Mouse (Mus musculus): Measurements from ENCODE around the gene Olfr322. TPM values are rescaled to one million over a fixed set of nuclear protein-coding genes. Genes with fewer than 3 reads are reported as not detected.

Gene Olfr322
- polyA plus RNA-seq, 1 experiment from 2014 or later: not detected

Other genes with a start within 250 kb of the Olfr322 start
- not detected in 2 replicates for gene 1810065E05Rik, start 237.7 kb upstream of the Olfr322 start, polyA plus RNA-seq (2015; fragmentation: Nextera tagmentation; extraction: Ambion mirVana)
- not detected in 2 replicates for gene Gm12253, start 226.2 kb upstream of the Olfr322 start, polyA plus RNA-seq (2015; fragmentation: Nextera tagmentation; extraction: Ambion mirVana)
- not detected in 2 replicates for gene Lypd9, start 205.9 kb upstream of the Olfr322 start, polyA plus RNA-seq (2015; fragmentation: Nextera tagmentation; extraction: Ambion mirVana)
- gene Olfr30, start 196.5 kb upstream of the Olfr322 start, polyA plus RNA-seq (2015; fragmentation: Nextera tagmentation; extraction: Ambion mirVana): not detected in 2 replicates
- not detected in 2 replicates for gene Olfr332, start 166.2 kb upstream of the Olfr322 start, polyA plus RNA-seq (2015; fragmentation: Nextera tagmentation; extraction: Ambion mirVana)
- not detected in 2 replicates for gene Olfr331, start 156.2 kb upstream of the Olfr322 start, polyA plus RNA-seq (2015; fragmentation: Nextera tagmentation; extraction: Ambion mirVana)
- not detected in 2 replicates for gene Olfr330, start 123.9 kb upstream of the Olfr322 start, polyA plus RNA-seq (2015; fragmentation: Nextera tagmentation; extraction: Ambion mirVana)
- not detected in 2 replicates for gene Olfr329-ps, start 112.4 kb upstream of the Olfr322 start, polyA plus RNA-seq (2015; fragmentation: Nextera tagmentation; extraction: Ambion mirVana)
- gene Olfr328, start 103.1 kb upstream of the Olfr322 start, polyA plus RNA-seq (2015; fragmentation: Nextera tagmentation; extraction: Ambion mirVana): 0.08 TPM in 1 of 2 replicates, not detected in the other
- not detected in 2 replicates for gene Olfr224, start 88.2 kb upstream of the Olfr322 start, polyA plus RNA-seq (2015; fragmentation: Nextera tagmentation; extraction: Ambion mirVana)
- not detected in 2 replicates for gene Olfr325, start 81.1 kb upstream of the Olfr322 start, polyA plus RNA-seq (2015; fragmentation: Nextera tagmentation; extraction: Ambion mirVana)
- gene Olfr324, start 63.7 kb upstream of the Olfr322 start, polyA plus RNA-seq (2015; fragmentation: Nextera tagmentation; extraction: Ambion mirVana): not detected in 2 replicates
- gene 2210407C18Rik, start 42.7 kb upstream of the Olfr322 start, polyA plus RNA-seq (2015; fragmentation: Nextera tagmentation; extraction: Ambion mirVana): not detected in 2 replicates
- gene Olfr323, start 28.3 kb upstream of the Olfr322 start, polyA plus RNA-seq (2015; fragmentation: Nextera tagmentation; extraction: Ambion mirVana): not detected in 2 replicates
- 0.09 and 0.11 TPM in 2 replicates for gene Trim58, start 18.3 kb upstream of the Olfr322 start, polyA plus RNA-seq (2015; fragmentation: Nextera tagmentation; extraction: Ambion mirVana)
- not detected in 2 replicates for gene Olfr320, start 22.3 kb downstream of the Olfr322 start, polyA plus RNA-seq (2015; fragmentation: Nextera tagmentation; extraction: Ambion mirVana)
- gene Olfr319, start 40.4 kb downstream of the Olfr322 start, polyA plus RNA-seq (2015; fragmentation: Nextera tagmentation; extraction: Ambion mirVana): not detected in 2 replicates
- not detected in 2 replicates for gene Olfr318, start 65.2 kb downstream of the Olfr322 start, polyA plus RNA-seq (2015; fragmentation: Nextera tagmentation; extraction: Ambion mirVana)
- gene Olfr317, start 80.4 kb downstream of the Olfr322 start, polyA plus RNA-seq (2015; fragmentation: Nextera tagmentation; extraction: Ambion mirVana): not detected in 2 replicates
- gene Olfr316, start 94.0 kb downstream of the Olfr322 start, polyA plus RNA-seq (2015; fragmentation: Nextera tagmentation; extraction: Ambion mirVana): not detected in 2 replicates
- not detected in 2 replicates for gene Olfr315, start 114.4 kb downstream of the Olfr322 start, polyA plus RNA-seq (2015; fragmentation: Nextera tagmentation; extraction: Ambion mirVana)
- gene Olfr314, start 124.2 kb downstream of the Olfr322 start, polyA plus RNA-seq (2015; fragmentation: Nextera tagmentation; extraction: Ambion mirVana): not detected in 2 replicates
- not detected in 2 replicates for gene Fam183b, start 143.2 kb downstream of the Olfr322 start, polyA plus RNA-seq (2015; fragmentation: Nextera tagmentation; extraction: Ambion mirVana)
- not detected in 2 replicates for gene Olfr313, start 156.2 kb downstream of the Olfr322 start, polyA plus RNA-seq (2015; fragmentation: Nextera tagmentation; extraction: Ambion mirVana)
- not detected in 2 replicates for gene Olfr312, start 170.5 kb downstream of the Olfr322 start, polyA plus RNA-seq (2015; fragmentation: Nextera tagmentation; extraction: Ambion mirVana)
- not detected in 2 replicates for gene Olfr311, start 180.5 kb downstream of the Olfr322 start, polyA plus RNA-seq (2015; fragmentation: Nextera tagmentation; extraction: Ambion mirVana)
- 12.8 and 12.9 TPM in 2 replicates for gene Gm12258, start 188.4 kb downstream of the Olfr322 start, polyA plus RNA-seq (2015; fragmentation: Nextera tagmentation; extraction: Ambion mirVana)
- 8.0 and 10.9 TPM in 2 replicates for gene 2810021J22Rik, start 208.4 kb downstream of the Olfr322 start, polyA plus RNA-seq (2015; fragmentation: Nextera tagmentation; extraction: Ambion mirVana)
- 6.2 and 7.1 TPM in 2 replicates for gene Zfp39, start 245.4 kb downstream of the Olfr322 start, polyA plus RNA-seq (2015; fragmentation: Nextera tagmentation; extraction: Ambion mirVana)